Mouse (Mus musculus) liver, postnatal 0 days (tissue): ENCODE measurements at regions not wholly inside any gene's neighbourhood (a gene's known extent, or its start where the extent isn't known, plus 50 kb on each side); places are given as distances from the start of the nearest gene placed in this dataset.

Experiments used
- CTCF ChIP-seq: sonication (generic); IDR thresholded peaks from 2 replicates; pipeline ENCODE4 v1.5.1; 2016; ENCODE audit warnings: antibody characterized with exemption, low read depth
- EP300 ChIP-seq: IDR thresholded peaks from 2 replicates; pipeline ENCODE4 v1.6.1; 2016; ENCODE audit warnings: antibody characterized with exemption, low read depth, mild to moderate bottlenecking

DNA sequence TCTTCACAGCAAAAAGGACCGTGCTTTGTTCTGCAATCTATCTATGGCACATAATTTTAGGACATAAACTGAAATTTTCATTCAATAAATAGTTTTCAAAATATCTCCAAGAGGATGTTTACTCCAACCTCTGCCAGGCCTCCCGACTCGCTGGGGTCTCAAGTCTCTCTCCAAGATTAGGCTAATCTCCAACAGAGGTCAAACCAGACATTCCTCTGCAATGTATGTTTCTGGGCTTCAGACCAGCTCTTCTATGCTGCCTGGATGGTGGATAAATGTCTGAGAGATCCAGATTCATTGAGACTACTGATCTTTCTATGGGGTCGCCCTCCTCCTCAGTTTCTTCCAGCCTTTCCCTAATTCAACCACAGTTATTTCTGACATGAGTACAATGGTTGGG lies 144.8 kb downstream of the Pcdh20 start:
- TF ChIP-seq EP300, result no peak
- TF ChIP-seq CTCF, result no peak
